Mouse (Mus musculus) E14TG2a.4 (cell line): ENCODE measurements around the gene Med29.
"Not testable (repeated sequence)": the region's sequence is repeated elsewhere in the genome, so short reads cannot be mapped to it uniquely, and the experiment has no call there.

Experiments
- H3K27me3 ChIP-seq: 2 replicates; pipeline ENCODE4 v1.6.1; 2014; ENCODE audit warnings: low read length, control low read depth; ENCODE audit not compliant: insufficient read depth
- H3K36me3 ChIP-seq: 2 replicates; pipeline ENCODE4 v1.6.1; 2014; ENCODE audit warnings: low read length, control low read depth; ENCODE audit not compliant: insufficient read depth
- H3K4me1 ChIP-seq: replicated peaks from 2 replicates; pipeline ENCODE4 v1.6.1; 2014; ENCODE audit warnings: low read depth, low read length, control low read depth
- H3K4me3 ChIP-seq: replicated peaks from 2 replicates; pipeline ENCODE4 v1.5.1; 2014; ENCODE audit warnings: mild to moderate bottlenecking, low read length
- H3K9me3 ChIP-seq: 2 replicates; pipeline ENCODE4 v1.6.1; 2014; ENCODE audit warnings: low read length, control low read depth
- CTCF ChIP-seq: conservative IDR thresholded peaks from 2 replicates; pipeline ENCODE4 v1.5.1; 2014; ENCODE audit warnings: low read length
- NANOG ChIP-seq: IDR thresholded peaks from 2 replicates; pipeline ENCODE4 v1.6.1; 2014; ENCODE audit warnings: borderline replicate concordance, low read length, mixed read lengths
- POU5F1 ChIP-seq: IDR thresholded peaks from 2 replicates; pipeline ENCODE4 v1.6.1; 2014; ENCODE audit warnings: low read length, borderline replicate concordance

Gene Med29

GRCm38 (mm10) chr7:28410841-28411475 lies 18.4 kb upstream of the Med29 start:
- Histone ChIP-seq H3K4me3 (no peak overlapping the region), H3K36me3 (peaks cover 100% of the 10 kb centered on the region), H3K9me3 (no peaks in the 10 kb centered on the region), H3K4me1 (peaks cover 10% of the 10 kb centered on the region), H3K27me3 (no peaks in the 10 kb centered on the region)
- no peak for TF ChIP-seq NANOG
- TF ChIP-seq POU5F1, result no peak
- no peak for TF ChIP-seq CTCF

DNA sequence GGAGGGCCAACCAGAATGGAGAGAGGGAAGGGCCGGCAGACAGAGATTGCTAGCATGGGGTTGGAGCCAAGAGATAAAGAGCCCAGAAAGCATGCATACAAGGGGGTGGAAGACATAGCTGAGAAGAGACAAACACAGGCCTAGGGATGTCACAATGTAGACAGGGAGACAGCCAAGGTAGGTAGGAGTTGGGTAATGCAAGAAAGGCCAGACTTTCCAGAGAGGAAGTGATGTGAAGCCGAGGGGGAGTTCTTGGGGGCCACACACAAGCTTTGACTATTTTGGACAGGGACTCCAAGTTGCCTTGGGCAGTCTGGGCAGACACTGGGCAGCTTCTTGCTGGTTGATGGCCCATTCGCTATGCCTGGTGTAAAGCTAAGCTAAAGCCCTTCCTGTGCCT lies 9.4 kb upstream of the Med29 start:
- Histone ChIP-seq H3K4me3 (no peak overlapping the region), H3K27me3 (no peaks in the 10 kb centered on the region), H3K36me3 (peaks cover 99% of the 10 kb centered on the region), H3K9me3 (no peaks in the 10 kb centered on the region), H3K4me1 (peaks cover 26% of the 10 kb centered on the region)
- TF ChIP-seq CTCF (no peak), NANOG (no peak), POU5F1 (no peak)

DNA sequence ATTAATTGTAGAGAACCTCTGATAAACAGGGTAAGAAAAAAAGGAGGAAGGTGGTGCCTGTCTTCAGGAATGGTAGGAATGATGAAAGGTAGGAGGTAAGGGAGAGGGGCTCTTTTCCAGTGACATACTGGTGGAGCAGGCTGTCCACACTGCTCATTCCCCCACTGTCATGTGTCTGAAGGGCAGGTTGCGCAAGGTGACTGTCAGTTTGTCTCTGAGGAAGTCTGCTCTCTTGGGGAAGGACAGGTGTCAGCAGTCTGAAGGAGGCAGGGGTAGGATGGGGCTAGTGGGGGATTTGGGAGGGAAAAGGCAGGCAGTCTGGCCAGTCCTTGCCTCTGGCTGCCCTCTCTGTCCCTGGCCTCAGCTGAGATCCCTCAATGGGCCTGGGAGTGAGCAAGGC lies 8.5 kb upstream of the Med29 start:
- H3K36me3 ChIP-seq, result peaks cover 99% of the 10 kb centered on the region
- TF ChIP-seq NANOG (no peak), CTCF (no peak), POU5F1 (no peak)

GRCm38 (mm10) chr7:28398696-28399340 lies 6.3 kb upstream of the Med29 start:
- no peaks in the 10 kb centered on the region for H3K9me3 ChIP-seq
- no peaks in the 10 kb centered on the region for H3K27me3 ChIP-seq
- peaks cover 95% of the 10 kb centered on the region for H3K36me3 ChIP-seq
- H3K4me3 ChIP-seq, result no peak overlapping the region
- peaks cover 40% of the 10 kb centered on the region for H3K4me1 ChIP-seq
- TF ChIP-seq CTCF (no peak), POU5F1 (no peak), NANOG (no peak)

More for the DNA sequence above, 8.5 kb upstream of the Med29 start:
- Histone ChIP-seq H3K4me3 (no peak overlapping the region), H3K9me3 (no peaks in the 10 kb centered on the region), H3K4me1 (peaks cover 31% of the 10 kb centered on the region), H3K27me3 (no peaks in the 10 kb centered on the region)

DNA sequence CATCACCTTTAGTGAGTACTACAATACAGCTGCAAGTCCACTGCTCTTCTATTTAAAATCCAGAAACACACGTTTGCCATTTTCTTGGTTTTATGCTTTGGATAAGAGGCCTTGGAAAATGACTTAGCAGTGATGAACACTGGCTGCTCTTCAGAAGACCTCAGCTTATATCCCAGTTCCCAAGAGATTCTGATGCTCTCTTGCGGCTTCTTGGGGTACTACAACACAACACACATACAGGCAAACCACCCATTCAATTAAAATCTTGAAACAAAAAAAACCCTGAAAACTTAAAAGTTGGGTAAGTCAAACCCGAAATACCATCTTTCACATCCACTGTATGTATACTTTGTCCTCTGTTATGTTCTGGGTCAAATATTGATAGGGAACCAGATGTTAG lies 5.5 kb upstream of the Med29 start:
- H3K9me3 ChIP-seq, result no peaks in the 10 kb centered on the region
- no peak for TF ChIP-seq NANOG
- TF ChIP-seq CTCF, result peak; percentile 84

DNA sequence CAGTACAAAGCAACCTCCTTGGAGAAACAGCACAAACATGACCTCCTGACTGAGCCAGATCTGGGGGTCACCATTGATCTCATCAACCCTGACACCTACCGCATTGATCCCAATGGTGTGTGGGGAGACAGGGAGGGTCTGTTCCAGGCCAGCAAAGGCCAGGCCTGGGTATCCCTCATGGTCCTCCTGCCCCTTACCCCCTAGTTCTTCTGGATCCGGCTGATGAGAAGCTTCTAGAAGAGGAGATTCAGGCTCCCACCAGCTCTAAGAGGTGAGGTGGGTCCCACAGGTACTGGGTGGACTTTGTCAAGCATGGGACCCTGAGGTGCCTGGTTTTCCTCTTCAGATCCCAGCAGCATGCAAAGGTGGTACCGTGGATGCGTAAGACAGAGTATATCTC lies 2.9 kb upstream of the Med29 start:
- Histone ChIP-seq H3K4me3 (no peak overlapping the region), H3K4me1 (peaks cover 43% of the 10 kb centered on the region), H3K36me3 (peaks cover 69% of the 10 kb centered on the region), H3K27me3 (no peaks in the 10 kb centered on the region), H3K9me3 (no peaks in the 10 kb centered on the region)
- TF ChIP-seq NANOG (no peak), CTCF (no peak), POU5F1 (no peak)

More for the DNA sequence above, 5.5 kb upstream of the Med29 start:
- Histone ChIP-seq H3K27me3 (no peaks in the 10 kb centered on the region), H3K36me3 (peaks cover 87% of the 10 kb centered on the region), H3K4me1 (peaks cover 46% of the 10 kb centered on the region), H3K4me3 (no peak overlapping the region)

GRCm38 (mm10) chr7:28393272-28393951 lies 904 bp upstream of the Med29 start:
- Histone ChIP-seq H3K36me3 (peaks cover 69% of the 10 kb centered on the region), H3K4me1 (peaks cover 45% of the 10 kb centered on the region), H3K9me3 (no peaks in the 10 kb centered on the region), H3K27me3 (no peaks in the 10 kb centered on the region), H3K4me3 (peak overlapping the region; percentile 99)
- TF ChIP-seq NANOG (no peak), CTCF (no peak), POU5F1 (no peak)

GRCm38 (mm10) chr7:28390331-28390730 lies 2.2 kb downstream of the Med29 start:
- H3K4me1 ChIP-seq, result peaks cover 55% of the 10 kb centered on the region
- H3K36me3 ChIP-seq, result peaks cover 67% of the 10 kb centered on the region
- H3K4me3 ChIP-seq, result no peak overlapping the region
- H3K27me3 ChIP-seq, result no peaks in the 10 kb centered on the region
- TF ChIP-seq POU5F1 (no peak), CTCF (no peak), NANOG (no peak)
- no peaks in the 10 kb centered on the region for H3K9me3 ChIP-seq

DNA sequence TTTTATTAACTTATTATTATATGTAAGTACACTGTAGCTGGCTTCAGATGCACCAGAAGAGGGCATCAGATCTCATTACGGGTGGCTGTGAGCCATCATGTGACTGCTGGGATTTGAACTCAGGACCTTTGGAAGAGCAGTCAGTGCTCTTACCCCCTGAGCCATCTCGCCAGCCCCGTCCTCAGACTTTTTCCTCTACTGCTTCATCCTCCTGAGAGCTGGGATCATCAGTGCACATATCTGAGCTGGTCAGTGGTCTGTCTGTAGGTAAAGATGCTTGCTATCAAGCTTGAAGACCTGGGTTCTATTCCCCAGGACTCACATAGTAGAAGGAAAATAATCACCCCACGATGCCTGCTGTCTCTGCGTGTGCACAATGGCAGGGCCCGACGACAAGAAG lies 5.1 kb downstream of the Med29 start:
- Histone ChIP-seq H3K4me1 (peaks cover 73% of the 10 kb centered on the region), H3K36me3 (peaks cover 72% of the 10 kb centered on the region)
- not testable (repeated sequence) for H3K27me3 ChIP-seq, H3K4me3 ChIP-seq, H3K9me3 ChIP-seq

- peaks cover 76% of the 10 kb centered on the region for H3K4me1 ChIP-seq
- H3K4me3 ChIP-seq, H3K27me3 ChIP-seq: not testable (repeated sequence)
These were observed 5.6 kb downstream of the Med29 start for GRCm38 (mm10) chr7:28386877-28387276.

More at GRCm38 (mm10) chr7:28386877-28387276, 5.6 kb downstream of the Med29 start:
- peaks cover 72% of the 10 kb centered on the region for H3K36me3 ChIP-seq
- H3K9me3 ChIP-seq, result not testable (repeated sequence)
